Mouse (Mus musculus) heart, postnatal 0 days (tissue): ENCODE measurements at regions not wholly inside any gene's neighbourhood (a gene's known extent, or its start where the extent isn't known, plus 50 kb on each side); places are given as distances from the start of the nearest gene placed in this dataset.

Experiments
- ATAC-seq: fragments of 200-750 bp; cut with Nextera tagmentation; 2 replicates; pipeline ENCODE4 v1.8.0; 2017; ENCODE audit warnings: low read depth, moderate number of reproducible peaks, moderate library complexity; ENCODE audit not compliant: insufficient read depth
- DNase-seq: peaks from one replicate; pipeline ENCODE4 v3.0.0-alpha.2; 2016; ENCODE audit warnings: low spot score
- H3K27ac ChIP-seq: fragments of 300-500 bp; sonication (generic); 2 replicates; pipeline ENCODE4 v1.5.1; 2014; ENCODE audit warnings: low read depth, mild to moderate bottlenecking
- H3K27me3 ChIP-seq: fragments of 300-500 bp; sonication (generic); 2 replicates; pipeline ENCODE4 v1.6.1; 2014; ENCODE audit warnings: low read length, mixed read lengths; ENCODE audit not compliant: control insufficient read depth, insufficient read depth
- H3K36me3 ChIP-seq: fragments of 300-500 bp; sonication (generic); replicated peaks from 2 replicates; pipeline ENCODE4 v1.6.1; 2014; ENCODE audit warnings: low read length, mixed read lengths; ENCODE audit not compliant: control insufficient read depth, insufficient read depth
- H3K4me1 ChIP-seq: fragments of 300-500 bp; sonication (generic); 2 replicates; pipeline ENCODE4 v1.6.1; 2014; ENCODE audit warnings: antibody characterized with exemption; ENCODE audit not compliant: control insufficient read depth, insufficient read depth
- H3K4me2 ChIP-seq: fragments of 300-500 bp; sonication (generic); 2 replicates; pipeline ENCODE4 v1.6.1; 2014; ENCODE audit warnings: low read depth, mild to moderate bottlenecking, low read length, moderate library complexity
- H3K4me3 ChIP-seq: fragments of 300-500 bp; sonication (generic); 2 replicates; pipeline ENCODE4 v1.5.1; 2014; ENCODE audit warnings: low read depth, low read length
- H3K9ac ChIP-seq: fragments of 300-500 bp; sonication (generic); replicated peaks from 2 replicates; pipeline ENCODE4 v1.6.1; 2014; ENCODE audit warnings: low read depth, low read length, mixed read lengths
- H3K9me3 ChIP-seq: fragments of 300-500 bp; sonication (generic); replicated peaks from 2 replicates; pipeline ENCODE4 v1.6.1; 2016; ENCODE audit warnings: low read length; ENCODE audit not compliant: control insufficient read depth
- CTCF ChIP-seq: IDR thresholded peaks from 2 replicates; pipeline ENCODE4 v1.5.1; 2016; ENCODE audit warnings: antibody characterized with exemption, control low read depth, low read depth
- EP300 ChIP-seq: IDR thresholded peaks from 2 replicates; pipeline ENCODE4 v1.6.1; 2016; ENCODE audit warnings: antibody characterized with exemption, low read depth
- WGBS: fragments of 180-500 bp; shearing (Covaris S2); extraction: QIAGEN DNeasy Blood & Tissue Kit; methylation state at CpG from one replicate; pipeline ENCODE4 v1.1.7; 2014; 5-methylcytosine and 5-hydroxymethylcytosine counted together

DNA sequence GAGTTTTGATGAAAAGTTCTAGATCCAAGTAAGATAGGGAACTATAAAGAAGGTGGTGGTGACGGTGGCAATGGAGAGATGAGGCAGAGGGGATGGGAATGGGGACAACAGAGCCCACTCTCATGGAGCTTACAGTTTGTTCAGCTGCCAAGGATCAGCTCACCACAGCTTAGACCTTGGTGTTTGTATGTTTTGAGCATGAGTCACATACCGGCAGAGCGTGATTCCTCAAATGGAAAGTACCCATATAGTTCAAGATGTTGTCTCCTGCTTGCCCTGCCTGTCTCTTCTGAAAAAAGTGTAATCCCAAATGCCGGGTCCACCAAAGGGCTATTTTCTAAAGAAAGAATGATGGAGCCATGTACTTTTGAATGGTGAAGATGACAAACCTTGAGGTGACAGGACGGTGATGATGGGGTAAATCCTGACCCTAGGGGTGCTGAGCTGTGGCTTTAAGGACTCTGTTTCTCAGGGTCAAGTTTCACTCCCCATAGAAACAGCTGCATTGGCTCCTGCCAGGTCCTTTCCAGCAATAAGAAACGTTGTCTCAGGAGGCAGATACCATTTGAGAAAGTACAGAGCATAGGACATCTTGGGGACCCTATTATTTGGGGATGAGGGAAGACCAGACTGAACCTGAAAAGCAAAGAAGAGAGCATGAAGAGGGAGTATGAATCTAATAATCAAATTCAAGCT is 62.8 kb upstream of the Akap6 start:
- no peaks in the 10 kb centered on the region for H3K27me3 ChIP-seq
- H3K4me1 ChIP-seq: no peaks in the 10 kb centered on the region
- ATAC-seq: no peak
- WGBS: 66% methylated on average over 6 of the region's 6 CpGs
- no peak for DNase-seq
- H3K9ac ChIP-seq: no peak overlapping the region
- no peak overlapping the region for H3K27ac ChIP-seq
- no peak overlapping the region for H3K4me2 ChIP-seq
- no peaks in the 10 kb centered on the region for H3K9me3 ChIP-seq
- no peak for TF ChIP-seq CTCF
- no peak for TF ChIP-seq EP300
- H3K4me3 ChIP-seq: no peak overlapping the region
- H3K36me3 ChIP-seq: no peaks in the 10 kb centered on the region

DNA sequence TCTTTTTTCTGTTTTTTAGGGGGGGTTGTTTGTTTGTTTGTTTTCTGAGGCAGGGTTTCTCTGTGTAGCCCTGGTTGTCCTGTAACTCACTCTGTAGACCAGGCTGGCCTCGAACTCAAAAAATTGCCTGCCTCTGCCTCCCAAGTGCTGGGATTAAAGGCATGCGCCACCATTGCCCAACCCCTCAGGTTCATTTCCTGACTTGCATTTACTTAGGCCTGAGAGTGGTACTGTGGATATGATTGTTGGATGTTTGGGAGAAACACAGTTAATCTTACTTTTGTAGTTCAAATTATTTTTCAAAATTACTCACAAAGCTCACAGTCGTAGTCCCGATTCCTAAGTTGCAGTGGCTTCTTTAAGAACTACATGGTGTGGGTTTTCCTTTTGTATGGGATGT is 62.3 kb upstream of the Akap6 start:
- no peak for ATAC-seq
- 87% methylated on average over 4 of the region's 4 CpGs for WGBS
- H3K27ac ChIP-seq: no peak overlapping the region
- H3K9ac ChIP-seq: no peak overlapping the region
- no peak for TF ChIP-seq EP300
- TF ChIP-seq CTCF: no peak
- H3K27me3 ChIP-seq: no peaks in the 10 kb centered on the region
- no peaks in the 10 kb centered on the region for H3K4me1 ChIP-seq
- no peaks in the 10 kb centered on the region for H3K36me3 ChIP-seq
- no peak for DNase-seq
- no peaks in the 10 kb centered on the region for H3K9me3 ChIP-seq
- H3K4me3 ChIP-seq: no peak overlapping the region
- H3K4me2 ChIP-seq: no peak overlapping the region

DNA sequence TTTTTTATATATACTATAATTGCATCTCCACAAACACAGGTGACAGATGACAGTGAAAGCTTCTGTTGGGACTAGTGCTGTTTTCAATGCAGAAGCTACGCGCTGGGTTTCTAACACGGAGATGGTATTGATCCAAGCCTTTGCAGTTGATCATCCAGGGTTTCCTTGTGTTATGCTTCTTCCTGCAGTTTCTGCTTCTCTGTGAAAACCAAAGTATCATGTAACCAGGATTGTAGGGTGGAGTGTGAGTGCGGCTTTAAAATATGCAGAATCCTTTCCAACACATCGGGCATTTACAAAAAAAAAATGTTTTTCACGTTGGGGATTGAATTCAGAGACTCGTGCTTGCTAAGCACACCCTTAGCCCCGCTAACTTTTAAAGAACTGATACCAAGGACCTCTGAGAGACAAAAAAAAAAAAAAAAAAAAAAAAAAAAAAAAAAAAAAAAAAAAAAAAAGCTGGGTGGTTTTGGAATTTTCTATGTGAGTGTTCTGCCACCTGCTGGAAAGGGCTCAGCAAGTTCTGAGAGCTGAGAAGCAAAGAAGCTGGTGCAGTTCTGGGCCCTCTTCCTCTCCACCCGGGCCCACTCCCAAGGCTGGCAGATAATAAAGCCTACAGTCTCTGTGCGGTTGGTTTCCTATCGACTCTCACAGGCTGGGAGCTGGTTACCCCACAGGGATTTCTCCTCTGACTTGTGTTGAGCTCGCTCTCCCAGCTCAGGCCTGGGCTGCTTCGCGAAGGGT is 61.5 kb upstream of the Akap6 start:
- H3K9me3 ChIP-seq: no peaks in the 10 kb centered on the region
- DNase-seq (peak; percentile 38), ATAC-seq (no peak)
- H3K4me3 ChIP-seq: no peak overlapping the region
- H3K4me2 ChIP-seq: no peak overlapping the region
- H3K27ac ChIP-seq: no peak overlapping the region
- H3K9ac ChIP-seq: no peak overlapping the region
- no peaks in the 10 kb centered on the region for H3K4me1 ChIP-seq
- WGBS: 50% methylated on average over 14 of the region's 14 CpGs
- peak; percentile 56 for TF ChIP-seq CTCF
- no peak for TF ChIP-seq EP300
- no peaks in the 10 kb centered on the region for H3K27me3 ChIP-seq
- H3K36me3 ChIP-seq: no peaks in the 10 kb centered on the region

DNA sequence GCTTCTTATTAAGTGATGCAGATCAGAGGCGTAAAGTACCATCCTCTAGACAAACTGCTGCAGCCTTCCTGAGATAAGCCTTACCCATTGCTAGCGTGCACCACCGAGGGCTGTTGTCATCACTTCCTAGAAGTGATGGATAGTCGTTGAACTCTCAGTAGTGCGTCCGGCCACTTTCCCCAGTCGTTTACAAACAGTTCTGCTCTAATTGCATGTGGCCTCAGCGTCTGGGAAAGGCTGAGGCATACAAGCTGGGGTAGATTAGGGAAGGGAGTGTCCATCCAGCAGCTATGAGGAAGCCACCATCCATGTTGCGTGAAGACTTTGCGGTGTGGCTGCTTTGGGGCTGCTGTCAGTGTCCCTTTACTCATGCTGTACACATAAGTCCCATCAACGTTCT is 60.7 kb upstream of the Akap6 start:
- WGBS: 35% methylated on average over 11 of the region's 11 CpGs

DNA sequence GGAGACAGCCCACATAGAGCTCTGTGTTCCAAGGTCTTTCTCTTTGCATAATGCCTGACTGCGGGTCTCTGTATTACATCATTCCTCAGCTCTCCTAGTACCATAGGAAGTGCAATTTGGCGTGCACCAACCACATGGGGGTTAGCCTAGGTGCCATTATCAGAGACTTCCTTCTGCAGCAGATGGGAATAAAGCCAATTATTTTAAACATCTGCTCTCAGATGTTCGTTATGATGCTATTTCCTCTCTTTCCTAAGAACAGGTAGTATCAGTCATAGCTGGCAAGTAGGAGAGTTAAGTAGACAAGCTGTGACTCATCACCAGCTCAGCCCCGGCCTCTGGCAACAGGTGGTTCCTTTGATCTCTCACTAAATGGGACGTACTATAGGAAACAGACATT is 55.1 kb upstream of the Akap6 start:
- TF ChIP-seq EP300 (no peak), CTCF (no peak)
- DNase-seq: no peak
- H3K27me3 ChIP-seq: no peaks in the 10 kb centered on the region
- no peaks in the 10 kb centered on the region for H3K36me3 ChIP-seq
- no peak overlapping the region for H3K27ac ChIP-seq
- 50% methylated on average over 5 of the region's 5 CpGs for WGBS
- no peak for ATAC-seq
- no peaks in the 10 kb centered on the region for H3K9me3 ChIP-seq
- no peak overlapping the region for H3K4me3 ChIP-seq
- no peak overlapping the region for H3K4me2 ChIP-seq
- no peaks in the 10 kb centered on the region for H3K4me1 ChIP-seq
- no peak overlapping the region for H3K9ac ChIP-seq

More for the DNA sequence above, 60.7 kb upstream of the Akap6 start:
- DNase-seq (no peak), ATAC-seq (no peak)
- Histone ChIP-seq H3K27ac (no peak overlapping the region), H3K9me3 (no peaks in the 10 kb centered on the region), H3K27me3 (no peaks in the 10 kb centered on the region), H3K36me3 (no peaks in the 10 kb centered on the region), H3K4me2 (no peak overlapping the region), H3K4me3 (no peak overlapping the region), H3K9ac (no peak overlapping the region), H3K4me1 (no peaks in the 10 kb centered on the region)
- no peak for TF ChIP-seq EP300
- no peak for TF ChIP-seq CTCF
